Mouse (Mus musculus): ENCODE results near the gene Gm14399. TPM values are rescaled to one million over a fixed set of nuclear protein-coding genes. Genes with fewer than 3 reads are reported as not detected.
"Not testable (repeated sequence)": the region's sequence is repeated elsewhere in the genome, so short reads cannot be mapped to it uniquely, and the experiment has no call there.

Gm14399 gene
- 2.0 and 2.1 TPM in 2 replicates for polyA plus RNA-seq (2012; rRNA removed)

- DNase-seq (ENCODE audit: low read depth) = not testable (repeated sequence)
These were observed at the start of gene Gm14399 for GRCm38 (mm10) chr2:175141993-175142295. TSS of gene Gm14399 (minus strand) at chr2:175142012.

GRCm38 (mm10) chr2:175179008-175179407, 37.2 kb upstream of the Gm14399 start:
- DNase-seq (ENCODE audit: low read depth) = not testable (repeated sequence)

DNA sequence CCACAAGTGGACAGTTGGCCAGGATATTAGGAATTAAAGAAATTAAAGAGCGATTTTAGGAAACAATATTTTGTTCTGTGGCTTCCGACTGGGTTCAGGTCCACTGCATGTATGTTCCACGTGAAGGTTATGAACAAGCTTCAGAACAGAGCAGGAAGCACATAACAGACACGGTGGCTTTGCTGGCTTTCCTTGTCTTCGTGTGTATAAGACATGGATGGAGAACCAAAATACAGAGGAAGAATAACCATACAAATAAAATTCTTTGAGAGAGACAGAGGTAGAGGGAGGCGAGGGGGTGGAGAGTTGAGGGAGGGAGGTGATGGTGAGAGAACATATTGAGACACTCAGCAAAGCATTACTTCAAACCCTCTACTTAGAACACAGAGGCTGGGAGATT, 34.5 kb upstream of the Gm14399 start:
- no peak for DNase-seq (ENCODE audit: low read depth)

GRCm38 (mm10) chr2:175175401-175176180, 33.8 kb upstream of the Gm14399 start, which contains the start of gene Gm14443:
TSS of gene Gm14443 (minus strand) at chr2:175175871.
- DNase-seq (ENCODE audit: low read depth) = not testable (repeated sequence)

- DNase-seq (ENCODE audit: low read depth) = not testable (repeated sequence)
These were observed 32.2 kb upstream of the Gm14399 start for GRCm38 (mm10) chr2:175174058-175174457.

DNA sequence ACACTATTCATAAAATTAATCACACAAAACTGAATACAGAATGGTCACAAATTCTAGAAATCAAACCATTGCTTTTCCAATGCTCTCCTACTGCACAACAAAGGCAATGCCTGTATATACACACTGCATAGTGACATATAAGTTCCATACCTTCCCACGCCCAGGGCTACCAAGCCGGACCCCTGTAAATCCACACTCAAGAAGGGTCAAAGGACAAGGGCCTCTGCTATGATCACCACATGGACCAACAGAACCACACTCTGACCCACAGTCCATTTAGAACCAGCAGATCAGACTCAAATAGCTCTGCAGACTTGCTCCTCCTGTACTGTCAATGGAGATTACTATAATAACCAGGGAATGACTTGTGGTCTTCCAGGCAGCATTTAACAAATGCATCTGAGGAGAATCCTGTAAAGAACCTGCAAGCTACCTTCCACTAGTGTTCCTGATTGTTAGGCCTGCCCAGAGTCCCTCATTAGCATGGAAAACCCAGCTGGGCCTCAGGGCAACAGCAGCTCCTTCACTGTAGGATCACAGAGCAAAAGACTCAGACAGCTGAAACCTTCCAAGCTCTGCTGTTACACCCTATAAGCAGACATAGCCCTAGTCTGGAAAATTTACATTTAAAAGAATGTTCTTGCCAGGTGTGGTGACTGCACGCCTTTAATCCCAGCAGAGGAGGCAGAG, 31.2 kb upstream of the Gm14399 start:
- DNase-seq (ENCODE audit: low read depth) = not testable (repeated sequence)

DNA sequence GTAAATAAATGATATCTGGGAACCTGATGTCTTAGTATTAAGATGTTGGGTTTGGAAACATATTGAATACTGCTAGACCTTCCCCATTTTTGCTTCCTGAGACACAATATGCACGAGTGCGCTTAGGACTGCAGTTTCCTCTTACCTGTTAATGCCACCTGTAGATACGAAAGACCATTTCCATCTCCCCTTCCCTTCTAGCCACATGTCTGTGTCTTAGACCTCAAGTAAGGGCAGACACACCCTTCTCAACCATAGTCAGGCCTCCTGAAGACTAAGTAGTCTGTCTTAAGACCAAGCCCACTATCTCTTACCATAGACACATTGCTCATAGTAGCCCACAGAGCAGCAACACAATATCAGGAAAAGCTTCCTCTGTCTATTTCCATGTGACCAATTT, 30.3 kb upstream of the Gm14399 start:
- DNase-seq (ENCODE audit: low read depth) = no peak

- DNase-seq (ENCODE audit: low read depth) = not testable (repeated sequence)
These were observed 25.1 kb upstream of the Gm14399 start for GRCm38 (mm10) chr2:175166870-175167269.

GRCm38 (mm10) chr2:175165110-175165509, 23.3 kb upstream of the Gm14399 start:
- not testable (repeated sequence) for DNase-seq (ENCODE audit: low read depth)

DNA sequence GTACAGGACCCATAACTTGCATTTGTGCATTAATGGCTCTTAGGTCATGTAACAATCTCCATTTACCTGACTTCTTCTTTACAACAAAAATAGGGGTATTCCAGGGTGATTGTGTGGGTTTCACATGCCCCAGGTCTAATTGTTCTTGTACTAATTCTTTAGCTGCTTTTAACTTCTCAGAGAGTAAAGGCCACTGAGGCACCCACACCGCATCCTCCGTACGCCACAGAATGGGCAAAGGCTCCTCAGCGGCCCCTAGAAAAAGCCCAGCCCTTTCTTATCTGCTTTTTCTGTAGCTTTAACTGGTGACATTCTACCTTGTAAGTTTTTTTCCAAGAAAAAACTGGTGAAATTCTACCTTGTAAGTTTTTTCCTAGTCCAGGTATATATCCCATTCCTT, 19.6 kb upstream of the Gm14399 start:
- not testable (repeated sequence) for DNase-seq (ENCODE audit: low read depth)

GRCm38 (mm10) chr2:175158642-175159041, 16.8 kb upstream of the Gm14399 start:
- no peak for DNase-seq (ENCODE audit: low read depth)

DNA sequence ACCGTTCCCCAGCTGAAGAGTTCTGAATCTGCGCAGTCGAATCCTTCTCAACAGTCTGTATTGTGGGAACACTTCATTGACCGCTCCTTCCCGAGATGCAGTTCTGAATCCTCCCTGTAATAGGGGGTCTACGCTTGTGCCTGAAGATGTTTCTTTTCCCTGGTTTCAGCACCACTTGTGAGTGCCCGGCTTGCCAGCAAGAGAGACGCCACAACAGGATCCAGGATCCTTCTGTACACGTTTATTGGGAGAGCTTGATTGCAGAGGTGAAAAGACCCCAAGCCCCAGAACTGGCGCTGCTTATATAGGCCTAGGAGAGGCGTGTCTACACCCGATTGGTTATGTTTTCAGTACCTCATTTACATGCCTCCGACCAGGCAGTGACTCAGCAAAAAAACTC, 14.9 kb upstream of the Gm14399 start:
- DNase-seq (ENCODE audit: low read depth) = no peak

DNA sequence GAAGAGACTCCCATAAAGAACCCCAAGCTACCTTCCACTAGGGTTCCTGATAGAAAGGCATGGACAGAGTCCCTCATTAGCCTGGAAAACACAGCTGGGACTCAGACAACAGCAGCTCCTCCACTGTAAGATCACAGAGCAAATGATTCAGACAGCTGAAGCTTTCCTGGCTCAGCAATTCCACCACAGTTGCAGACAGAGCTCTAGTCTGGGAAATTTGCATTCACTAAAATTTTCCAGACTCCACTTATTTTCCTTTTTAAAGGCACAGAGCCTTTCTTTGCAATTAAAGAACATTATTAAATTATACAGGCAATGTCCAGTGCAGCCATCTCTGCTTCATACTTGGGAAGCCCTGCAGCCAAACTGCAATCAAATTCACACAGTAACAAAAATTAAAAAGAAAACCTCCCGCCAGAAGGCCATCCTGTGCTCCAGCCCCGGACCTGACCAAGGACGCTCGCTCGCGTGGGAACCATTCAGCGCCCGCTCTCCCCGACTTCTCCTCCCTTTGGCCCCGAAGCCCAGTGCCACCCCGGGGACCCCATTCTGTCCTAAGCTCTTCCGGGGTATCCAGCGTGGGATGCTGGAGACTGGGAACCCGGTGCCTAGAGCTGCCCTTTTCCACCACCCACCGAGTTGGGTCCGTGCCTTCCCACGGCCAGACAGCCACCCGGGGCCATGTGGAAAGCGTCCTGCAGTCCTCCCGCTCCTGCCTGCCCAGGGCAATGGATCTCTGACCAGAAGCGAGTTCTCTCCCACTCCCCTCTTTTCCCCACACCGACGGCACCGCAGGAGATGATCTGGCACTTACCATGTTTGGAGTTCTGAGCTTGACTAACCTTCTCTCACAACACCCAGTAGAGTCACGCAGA, 457 bp downstream of the Gm14399 start:
- DNase-seq (ENCODE audit: low read depth) = not testable (repeated sequence)

DNA sequence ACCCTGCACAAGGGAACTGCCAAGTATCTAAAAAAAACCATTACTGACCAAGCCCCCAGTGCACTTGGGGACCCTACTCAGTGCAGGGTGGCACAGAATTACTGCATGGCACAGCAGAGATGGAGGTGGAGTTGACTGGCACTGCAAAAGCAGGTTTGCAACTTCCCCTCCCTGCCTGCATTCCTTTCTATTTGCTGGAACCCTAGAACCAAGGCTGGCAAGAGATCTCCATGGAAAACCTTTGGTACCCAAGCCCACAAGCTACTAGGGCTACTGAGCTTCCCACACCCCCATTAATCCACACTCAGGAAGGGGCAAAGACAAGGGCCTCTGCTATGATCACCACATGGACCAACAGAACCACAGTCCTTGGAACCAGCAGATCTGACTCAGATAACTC, 1.2 kb downstream of the Gm14399 start:
- not testable (repeated sequence) for DNase-seq (ENCODE audit: low read depth)

Other genes starting within 250 kb of the Gm14399 start
- gene Gm14444, start 131.8 kb downstream of the Gm14399 start, polyA plus RNA-seq (2012; rRNA removed) = not detected in 2 replicates
- not detected in 2 replicates for gene Gm14393, start 74.2 kb downstream of the Gm14399 start, polyA plus RNA-seq (2012; rRNA removed)
- 0.11 and 0.31 TPM in 2 replicates for gene Gm14443, start 33.9 kb upstream of the Gm14399 start, polyA plus RNA-seq (2012; rRNA removed)
- 7.9 and 15.2 TPM in 2 replicates for gene Gm14391, start 64.9 kb upstream of the Gm14399 start, polyA plus RNA-seq (2012; rRNA removed)
- not detected in 2 replicates for gene Gm14440, start 133.1 kb upstream of the Gm14399 start, polyA plus RNA-seq (2012; rRNA removed)
- 2.6 and 2.7 TPM in 2 replicates for gene Gm4631, start 196.2 kb upstream of the Gm14399 start, polyA plus RNA-seq (2012; rRNA removed)
- 1.8 and 2.9 TPM in 2 replicates for gene Zfp968, start 230.4 kb upstream of the Gm14399 start, polyA plus RNA-seq (2012; rRNA removed)

Measured in gonadal fat pad, adult 2 months (tissue).